Mouse (Mus musculus) midbrain, embryonic 13.5 days (tissue): ENCODE results near the gene Prrc2c. TPM values are rescaled to one million over a fixed set of nuclear protein-coding genes. Genes with fewer than 3 reads are reported as not detected.
"Not testable (repeated sequence)": the region's sequence is repeated elsewhere in the genome, so short reads cannot be mapped to it uniquely, and the experiment has no call there.

ENCODE experiments used
- ATAC-seq: fragments of 200-750 bp; cut with Nextera tagmentation; 2 replicates; pipeline ENCODE4 v1.8.0; 2017; ENCODE audit warnings: mild to moderate bottlenecking, moderate TSS enrichment, moderate library complexity
- H3K27ac ChIP-seq: fragments of 300-500 bp; sonication (generic); 2 replicates; pipeline ENCODE4 v1.5.1; 2015; ENCODE audit warnings: inconsistent platforms, mild to moderate bottlenecking, moderate library complexity
- H3K27me3 ChIP-seq: fragments of 300-500 bp; sonication (generic); 2 replicates; pipeline ENCODE4 v1.6.1; 2015; ENCODE audit warnings: mild to moderate bottlenecking, inconsistent platforms
- H3K36me3 ChIP-seq: fragments of 300-500 bp; sonication (generic); 2 replicates; pipeline ENCODE4 v1.6.1; 2015; ENCODE audit warnings: mild to moderate bottlenecking, inconsistent platforms
- H3K4me1 ChIP-seq: fragments of 300-500 bp; sonication (generic); replicated peaks from 2 replicates; pipeline ENCODE4 v1.6.1; 2015; ENCODE audit warnings: inconsistent platforms
- H3K4me2 ChIP-seq: fragments of 300-500 bp; sonication (generic); replicated peaks from 2 replicates; pipeline ENCODE4 v1.6.1; 2015; ENCODE audit warnings: moderate library complexity, mild to moderate bottlenecking, inconsistent platforms
- H3K4me3 ChIP-seq: fragments of 300-500 bp; sonication (generic); replicated peaks from 2 replicates; pipeline ENCODE4 v1.5.1; 2015; ENCODE audit warnings: mild to moderate bottlenecking, inconsistent platforms
- H3K9ac ChIP-seq: fragments of 300-500 bp; sonication (generic); replicated peaks from 2 replicates; pipeline ENCODE4 v1.6.1; 2015; ENCODE audit warnings: mild to moderate bottlenecking, inconsistent platforms
- H3K9me3 ChIP-seq: fragments of 300-500 bp; sonication (generic); 2 replicates; pipeline ENCODE4 v1.6.1; 2016; ENCODE audit warnings: mild to moderate bottlenecking, inconsistent platforms
- WGBS: fragments of 180-500 bp; shearing (Covaris S2); methylation state at CpG from one replicate; pipeline ENCODE4 v1.1.7; 2015; 5-methylcytosine and 5-hydroxymethylcytosine counted together
- microRNA-seq: library from miRNA; unstranded; fragments of <30 nt; microRNA quantifications from one replicate; pipeline ENCODE4, GENCODE M21; 2016
- polyA plus RNA-seq: library from polyadenylated mRNA; unstranded; fragments of >200 nt; fragmentation: Nextera tagmentation; extraction: Ambion mirVana; gene quantifications from 2 replicates; pipeline ENCODE4 v1.2.1, GENCODE M21; 2015

The Prrc2c gene
- polyA plus RNA-seq, 1 experiment from 2014 or later: 171 TPM

- ATAC-seq, H3K4me1 ChIP-seq, H3K9me3 ChIP-seq, H3K4me3 ChIP-seq, H3K36me3 ChIP-seq, H3K27me3 ChIP-seq, H3K9ac ChIP-seq, H3K4me2 ChIP-seq, H3K27ac ChIP-seq: not testable (repeated sequence)
- 75% methylated on average over 1 of the region's 1 CpGs for WGBS
These were observed 104.9 kb downstream of the Prrc2c start for GRCm38 (mm10) chr1:162635291-162635931.

GRCm38 (mm10) chr1:162628326-162628725, 112.0 kb downstream of the Prrc2c start:
- not testable (repeated sequence) for H3K27ac ChIP-seq, H3K4me1 ChIP-seq, H3K9me3 ChIP-seq, H3K27me3 ChIP-seq, H3K36me3 ChIP-seq, H3K4me3 ChIP-seq, ATAC-seq, H3K4me2 ChIP-seq, H3K9ac ChIP-seq
- 94% methylated on average over 15 of the region's 15 CpGs for WGBS

GRCm38 (mm10) chr1:162627821-162628220, 112.5 kb downstream of the Prrc2c start:
- H3K27ac ChIP-seq, H3K9ac ChIP-seq, H3K9me3 ChIP-seq, H3K36me3 ChIP-seq, H3K4me2 ChIP-seq, H3K27me3 ChIP-seq, H3K4me1 ChIP-seq, H3K4me3 ChIP-seq, ATAC-seq: not testable (repeated sequence)
- WGBS: 83% methylated on average over 4 of the region's 4 CpGs

- Histone ChIP-seq H3K9me3 (no peaks in the 10 kb centered on the region), H3K4me1 (peaks cover 4% of the 10 kb centered on the region; the same call in 1 of the 2 replicates), H3K36me3 (no peaks in the 10 kb centered on the region), H3K4me3 (no peak overlapping the region), H3K4me2 (no peak overlapping the region), H3K27me3 (no peaks in the 10 kb centered on the region), H3K27ac (no peak overlapping the region), H3K9ac (no peak overlapping the region)
- 69% methylated on average over 7 of the region's 7 CpGs for WGBS
- no peak for ATAC-seq
These were observed 115.1 kb downstream of the Prrc2c start for GRCm38 (mm10) chr1:162625229-162625628.

DNA sequence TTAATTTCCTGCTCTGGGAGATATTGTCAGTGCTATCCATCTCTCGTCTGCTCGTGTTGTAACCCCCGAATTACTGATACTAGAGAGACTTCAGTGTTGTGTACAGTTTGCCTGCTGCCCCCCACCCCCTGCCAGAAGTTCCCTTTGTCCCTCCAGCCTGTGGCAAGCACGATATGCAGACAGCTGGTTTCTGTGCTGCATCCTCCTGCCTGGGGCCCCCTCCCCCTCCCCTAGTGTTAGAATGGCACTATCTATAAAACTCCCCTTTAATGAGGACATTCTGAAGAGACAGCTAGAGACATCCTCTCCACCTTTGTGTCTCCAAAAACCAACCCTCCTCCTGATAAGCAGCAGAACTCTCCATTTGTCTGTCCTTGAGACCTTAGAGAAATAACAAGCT, 116.5 kb downstream of the Prrc2c start:
- no peak overlapping the region for H3K9ac ChIP-seq
- H3K4me1 ChIP-seq: peaks cover 4% of the 10 kb centered on the region; the same call in 1 of the 2 replicates
- H3K4me3 ChIP-seq: no peak overlapping the region
- no peak overlapping the region for H3K27ac ChIP-seq
- no peak overlapping the region for H3K4me2 ChIP-seq
- H3K27me3 ChIP-seq: no peaks in the 10 kb centered on the region
- H3K36me3 ChIP-seq: no peaks in the 10 kb centered on the region
- H3K9me3 ChIP-seq: no peaks in the 10 kb centered on the region
- WGBS: 59% methylated on average over 4 of the region's 4 CpGs
- no peak for ATAC-seq

Small RNA genes within 50 kb of the gene (microRNA-seq; reads per million reads assigned to microRNA genes)
- gene Gm27616: not detected

Other genes with a start within 250 kb of the Prrc2c start
- 20.0 and 21.5 TPM in 2 replicates for gene Mettl13, start 192.0 kb downstream of the Prrc2c start, polyA plus RNA-seq
- gene Vamp4, start 170.0 kb downstream of the Prrc2c start, polyA plus RNA-seq: 66.6 and 70.7 TPM in 2 replicates
- gene Myoc, start 101.4 kb downstream of the Prrc2c start, polyA plus RNA-seq: not detected in 2 replicates
- gene Myocos, start 82.3 kb downstream of the Prrc2c start, polyA plus RNA-seq: not detected in 2 replicates
- 0.40 and 1.1 TPM in 2 replicates for gene Fmo4, start 73.4 kb upstream of the Prrc2c start, polyA plus RNA-seq
- gene Fmo1, start 126.1 kb upstream of the Prrc2c start, polyA plus RNA-seq: 14.9 and 15.2 TPM in 2 replicates
- 0.13 TPM in 1 of 2 replicates, not detected in the other for gene Fmo2, start 158.2 kb upstream of the Prrc2c start, polyA plus RNA-seq
- gene Fmo6, start 197.0 kb upstream of the Prrc2c start, polyA plus RNA-seq: not detected in 2 replicates
- gene Fmo3, start 244.0 kb upstream of the Prrc2c start, polyA plus RNA-seq: not detected in 2 replicates